Mouse (Mus musculus): Measurements from ENCODE around the gene Zswim5.

Gene Zswim5

GRCm38 (mm10) chr4:117004649-117005048, 127.5 kb downstream of the Zswim5 start:
- in situ Hi-C loops (cut with MboI, MseI), result no loop called here

DNA sequence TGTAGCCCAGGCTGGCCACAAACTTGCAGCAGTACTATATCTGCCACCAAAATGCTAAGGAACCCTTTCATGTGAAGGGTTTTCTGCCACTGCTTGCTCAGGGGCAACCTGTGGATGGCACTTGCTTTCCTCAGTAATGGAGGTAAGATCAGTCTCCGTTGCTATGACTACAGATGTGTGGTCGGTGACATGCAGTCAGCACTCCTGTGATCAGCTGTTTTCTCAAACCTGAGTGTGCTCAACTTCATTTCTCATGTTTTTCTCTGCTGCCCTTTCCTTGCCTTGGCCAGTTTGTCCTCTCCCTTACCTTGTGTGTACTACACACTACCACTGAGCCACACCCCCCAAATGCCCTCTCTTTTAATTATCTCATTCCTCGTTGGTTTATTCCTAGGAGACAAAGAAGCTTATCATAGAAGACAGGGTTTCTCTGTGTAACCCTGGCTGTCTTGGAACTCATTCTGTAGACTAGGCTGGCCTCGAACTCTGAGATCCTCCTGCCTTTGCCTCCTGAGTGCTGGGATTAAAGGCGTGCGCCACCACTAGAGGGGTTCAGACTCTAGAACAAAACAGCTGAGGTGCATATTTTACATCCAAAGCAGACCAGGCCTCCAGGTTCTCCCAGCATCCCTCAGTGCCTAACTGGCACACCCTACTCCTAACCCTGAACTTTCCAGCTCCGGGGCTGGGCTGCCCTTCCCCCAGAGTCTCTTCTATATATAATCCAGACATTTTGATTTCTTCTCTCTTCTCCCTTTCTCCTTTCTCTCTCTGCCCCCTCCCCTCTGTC, 128.6 kb downstream of the Zswim5 start:
- in situ Hi-C loops (cut with MboI, MseI), result no loop called here

DNA sequence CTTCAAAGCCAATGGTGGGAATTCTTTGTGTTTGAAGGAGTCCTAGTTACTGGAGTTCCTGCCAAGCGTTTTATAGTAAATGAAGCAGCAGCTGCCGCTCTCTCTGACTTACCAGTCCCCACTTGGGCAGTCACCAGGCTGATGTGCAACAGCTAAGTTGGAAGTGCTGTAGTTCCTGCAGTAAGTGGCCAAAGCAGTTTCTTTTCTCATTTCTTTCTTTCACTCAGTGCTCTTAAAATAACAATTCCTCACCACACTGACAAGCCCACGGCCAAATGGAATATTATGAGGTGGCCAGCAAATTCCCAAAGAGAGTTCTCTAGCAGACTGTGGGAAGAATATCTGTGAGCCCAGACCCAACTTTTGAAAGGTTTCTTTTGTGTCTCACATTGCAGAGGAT, 129.9 kb downstream of the Zswim5 start:
- in situ Hi-C loops (cut with MboI, MseI), result no loop called here

DNA sequence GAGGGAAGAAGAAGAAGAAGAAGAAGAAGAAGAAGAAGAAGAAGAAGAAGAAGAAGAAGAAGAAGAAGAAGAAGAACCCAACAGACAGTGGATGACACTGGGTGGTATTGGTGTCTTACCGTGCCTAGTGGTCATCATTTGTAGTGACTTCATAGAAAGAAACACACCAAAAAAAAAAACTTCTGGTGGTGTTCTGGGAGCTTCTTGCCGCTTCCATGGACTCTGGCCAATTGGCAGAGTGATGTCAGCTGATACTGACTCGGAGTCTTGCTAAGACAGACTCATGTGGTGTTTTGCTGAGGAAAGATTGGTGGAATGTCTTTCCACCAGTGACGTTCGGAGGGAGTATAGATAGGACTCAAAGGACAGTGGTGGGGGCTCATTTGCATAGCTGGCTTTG, 133.1 kb downstream of the Zswim5 start:
- in situ Hi-C loops (cut with MboI, MseI), result no loop called here

- in situ Hi-C loops (cut with MboI, MseI), result no loop called here
Observed at GRCm38 (mm10) chr4:117013596-117013995, 136.4 kb downstream of the Zswim5 start.

- in situ Hi-C loops (cut with MboI, MseI), result no loop called here
Observed at GRCm38 (mm10) chr4:117014901-117015415, 137.8 kb downstream of the Zswim5 start.

- in situ Hi-C loops (cut with MboI, MseI), result no loop called here
Observed at GRCm38 (mm10) chr4:117017738-117018137, 140.6 kb downstream of the Zswim5 start.

GRCm38 (mm10) chr4:117018327-117018726, 141.2 kb downstream of the Zswim5 start:
- in situ Hi-C loops (cut with MboI, MseI), result no loop called here

DNA sequence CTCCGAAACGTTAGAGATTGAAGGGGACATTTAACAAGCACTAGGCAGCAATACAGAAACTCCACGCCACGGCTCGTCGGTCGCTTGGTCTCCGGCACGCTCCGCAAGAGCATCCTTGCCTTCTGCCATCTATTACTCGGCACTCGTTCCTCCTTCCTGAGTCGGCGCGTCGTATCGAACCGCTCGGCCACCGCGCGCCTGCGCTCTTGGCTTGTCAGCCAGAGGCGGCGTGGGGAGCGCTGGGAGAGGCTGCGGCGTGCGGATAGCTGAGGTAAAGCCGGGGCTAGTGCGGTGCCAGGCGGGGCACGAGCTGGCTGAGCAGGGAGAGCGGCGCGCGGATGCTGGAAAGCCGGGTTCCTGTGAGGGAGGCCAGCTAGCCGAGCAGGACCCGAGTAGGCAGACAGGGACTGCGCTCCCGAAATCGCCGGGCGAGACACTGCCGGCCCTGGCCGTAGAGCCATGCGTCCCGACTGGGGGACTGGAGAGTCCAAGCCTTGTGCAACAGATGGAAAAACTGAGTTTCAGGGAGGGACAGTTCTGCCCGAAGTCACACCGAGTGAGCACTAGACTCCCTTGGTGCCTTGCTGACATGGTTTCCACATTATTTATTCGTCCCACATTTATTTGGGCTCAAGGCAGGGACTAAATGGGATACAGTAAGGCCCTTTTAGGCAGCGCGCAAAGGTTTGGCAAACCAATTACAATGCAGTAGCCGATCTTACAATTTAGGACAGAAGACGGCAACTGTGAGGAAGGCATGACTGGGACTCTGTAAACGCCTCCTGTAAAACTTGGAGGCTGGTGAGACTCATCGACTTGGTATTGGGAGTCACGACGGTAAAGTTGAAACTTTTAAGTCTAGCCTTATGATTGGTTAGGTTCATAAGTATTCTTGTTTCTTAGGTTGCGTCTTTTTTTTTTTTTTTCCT, 142.3 kb downstream of the Zswim5 start, which contains the start of gene Eif2b3:
TSS of gene Eif2b3 (plus strand) at position 197 of the 929 bp plus-strand sequence.
- in situ Hi-C loops (cut with MboI, MseI), result no loop called here

DNA sequence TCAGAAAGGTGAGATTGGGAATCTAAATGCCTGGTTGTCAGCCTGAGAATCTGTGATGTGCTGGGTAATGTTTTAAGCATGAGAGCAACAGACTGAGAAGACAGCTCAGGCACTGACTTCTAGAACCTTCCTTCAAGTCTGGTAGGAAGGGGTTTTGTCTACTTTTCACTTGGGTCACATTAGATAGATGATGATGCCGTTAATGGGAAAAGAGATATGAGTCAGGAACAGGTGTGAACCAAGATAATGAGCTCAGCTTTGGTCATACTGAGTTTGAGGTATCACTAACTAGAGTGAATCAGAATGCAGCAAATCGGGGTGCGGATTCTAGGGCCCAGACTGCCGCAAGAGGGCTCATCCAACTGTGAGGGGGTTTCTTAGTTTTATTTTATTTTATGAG, 146.3 kb downstream of the Zswim5 start:
- in situ Hi-C loops (cut with MboI, MseI), result no loop called here

DNA sequence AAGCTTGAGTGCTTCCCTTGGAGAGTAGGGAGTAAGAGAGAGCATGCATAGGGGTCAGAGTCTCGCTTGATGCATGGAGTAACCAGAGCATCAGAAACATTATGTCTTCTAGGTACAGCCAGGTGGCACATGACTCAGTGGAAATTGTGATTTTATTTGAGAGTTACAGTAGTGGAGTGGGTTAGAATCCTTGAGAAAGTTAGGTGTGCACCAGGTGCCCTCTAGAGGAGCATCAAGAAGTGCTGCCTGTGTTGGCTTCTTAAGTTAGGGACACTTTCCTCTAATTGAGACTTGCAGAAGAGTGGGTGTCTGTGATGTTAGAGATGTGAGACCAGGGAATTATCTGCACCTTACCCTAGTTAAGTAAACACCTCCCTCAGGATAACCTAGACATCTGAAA, 153.9 kb downstream of the Zswim5 start:
- in situ Hi-C loops (cut with MboI, MseI), result no loop called here

Data from T-helper 2 cell (primary cell).